Mouse (Mus musculus): ENCODE measurements around the gene Atf7ip. TPM values are rescaled to one million over a fixed set of nuclear protein-coding genes. Genes with fewer than 3 reads are reported as not detected.
A peak's percentile ranks its signal among the peaks of the same experiment; 100 is the strongest.

Atf7ip gene
- total and polyA plus RNA-seq, 2 experiments = 5.2 to 14.9 TPM

DNA sequence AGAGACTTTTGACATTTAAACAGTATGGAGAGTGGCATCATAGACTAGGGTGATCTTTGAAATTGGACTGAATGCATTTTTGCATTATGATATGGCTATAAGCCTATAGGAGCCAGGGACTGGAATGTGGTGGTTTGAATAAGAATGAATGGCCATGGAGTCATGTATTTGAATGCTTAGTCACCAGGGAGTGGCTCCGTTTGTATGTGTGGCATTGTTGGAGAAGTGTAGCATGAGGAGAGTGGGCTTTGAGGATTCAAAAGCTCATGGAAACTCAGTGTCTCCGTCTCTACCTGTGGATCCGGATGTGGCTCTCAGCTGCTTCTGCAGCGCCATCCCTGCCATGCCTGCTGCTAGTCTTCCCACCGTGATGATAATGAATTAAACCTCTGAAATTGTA, 35.4 kb downstream of the Atf7ip start:
- DNase-seq (ENCODE audit: extremely low read depth, low read depth, low spot score) = no peak
- no peak overlapping the region for H3K9ac ChIP-seq (ENCODE audit: low read depth, low read length)
- no peak for TF ChIP-seq CTCF (IDR thresholded peaks at IDR 0.05; ENCODE audit: low read depth, low read length)
- TF ChIP-seq POLR2A (IDR thresholded peaks at IDR 0.05; ENCODE audit: extremely low read depth, insufficient read depth, low read length) = no peak
- H3K27ac ChIP-seq (replicated peaks; ENCODE audit: insufficient read depth, low read depth, low read length) = no peak overlapping the region
- WGBS = 93% methylated on average over 5 of the region's 5 CpGs
- H3K79me2 ChIP-seq (ENCODE audit: control insufficient read depth, insufficient read depth, low read length) = peaks cover 34% of the 10 kb centered on the region; the same call in 1 of the 2 replicates
- peaks cover 2% of the 10 kb centered on the region for H3K4me1 ChIP-seq (ENCODE audit: control insufficient read depth, insufficient read depth, low read length)
- no peak overlapping the region for H3K4me3 ChIP-seq (ENCODE audit: insufficient read depth, low read depth, low read length)
- no peaks in the 10 kb centered on the region for H3K27me3 ChIP-seq (ENCODE audit: control insufficient read depth, insufficient read depth, low read length)
- peaks cover 8% of the 10 kb centered on the region for H3K36me3 ChIP-seq (ENCODE audit: control insufficient read depth, insufficient read depth, low read length)

GRCm38 (mm10) chr6:136542105-136542504, 36.1 kb downstream of the Atf7ip start:
- H3K27ac ChIP-seq (replicated peaks; ENCODE audit: insufficient read depth, low read depth, low read length) = no peak overlapping the region
- 84% methylated on average over 1 of the region's 1 CpGs for WGBS

DNA sequence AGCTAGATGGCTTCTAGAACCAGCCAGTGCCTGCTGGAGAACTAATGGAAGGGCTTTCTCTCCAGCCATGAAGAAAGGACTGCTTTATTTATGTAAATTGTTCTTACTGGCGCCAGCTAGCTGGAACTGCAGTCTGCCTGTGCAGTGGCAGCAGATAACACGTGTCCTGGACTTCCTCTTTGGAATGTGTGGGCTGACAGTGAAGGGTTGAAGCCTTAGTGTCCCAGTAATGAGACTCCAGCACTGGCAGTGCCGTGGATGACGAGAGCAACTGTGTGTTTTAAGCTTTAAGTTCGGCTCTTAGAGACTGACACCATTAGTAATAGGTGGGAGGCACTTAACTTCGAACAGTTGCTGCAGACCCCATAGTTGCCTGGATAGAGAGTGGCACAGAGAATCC, 37.2 kb downstream of the Atf7ip start:
- Histone ChIP-seq H3K27ac (replicated peaks; ENCODE audit: insufficient read depth, low read depth, low read length) (no peak overlapping the region; the same call in 1 of the 2 replicates), H3K27me3 (ENCODE audit: control insufficient read depth, insufficient read depth, low read length) (no peaks in the 10 kb centered on the region), H3K4me3 (ENCODE audit: insufficient read depth, low read depth, low read length) (no peak overlapping the region), H3K9ac (ENCODE audit: low read depth, low read length) (no peak overlapping the region), H3K4me1 (ENCODE audit: control insufficient read depth, insufficient read depth, low read length) (peaks cover 3% of the 10 kb centered on the region), H3K36me3 (ENCODE audit: control insufficient read depth, insufficient read depth, low read length) (peaks cover 3% of the 10 kb centered on the region; the same call in 1 of the 2 replicates), H3K79me2 (ENCODE audit: control insufficient read depth, insufficient read depth, low read length) (peaks cover 25% of the 10 kb centered on the region; the same call in 1 of the 2 replicates)
- TF ChIP-seq CTCF (IDR thresholded peaks at IDR 0.05; ENCODE audit: low read depth, low read length) = no peak
- no peak for TF ChIP-seq POLR2A (IDR thresholded peaks at IDR 0.05; ENCODE audit: extremely low read depth, insufficient read depth, low read length)
- DNase-seq (ENCODE audit: extremely low read depth, low read depth, low spot score) = peak; percentile 62
- WGBS = 17% methylated on average over 6 of the region's 6 CpGs

More at GRCm38 (mm10) chr6:136542105-136542504, 36.1 kb downstream of the Atf7ip start:
- no peak for DNase-seq (ENCODE audit: extremely low read depth, low read depth, low spot score)
- H3K27me3 ChIP-seq (ENCODE audit: control insufficient read depth, insufficient read depth, low read length) = no peaks in the 10 kb centered on the region
- H3K4me1 ChIP-seq (ENCODE audit: control insufficient read depth, insufficient read depth, low read length) = peaks cover 2% of the 10 kb centered on the region
- no peak overlapping the region for H3K9ac ChIP-seq (ENCODE audit: low read depth, low read length)
- TF ChIP-seq CTCF (IDR thresholded peaks at IDR 0.05; ENCODE audit: low read depth, low read length) (no peak), POLR2A (IDR thresholded peaks at IDR 0.05; ENCODE audit: extremely low read depth, insufficient read depth, low read length) (no peak)
- H3K36me3 ChIP-seq (ENCODE audit: control insufficient read depth, insufficient read depth, low read length) = peaks cover 6% of the 10 kb centered on the region
- no peak overlapping the region for H3K4me3 ChIP-seq (ENCODE audit: insufficient read depth, low read depth, low read length)
- peaks cover 31% of the 10 kb centered on the region; the same call in 1 of the 2 replicates for H3K79me2 ChIP-seq (ENCODE audit: control insufficient read depth, insufficient read depth, low read length)

- H3K4me1 ChIP-seq (ENCODE audit: control insufficient read depth, insufficient read depth, low read length) = peaks cover 8% of the 10 kb centered on the region
- no peak overlapping the region for H3K9ac ChIP-seq (ENCODE audit: low read depth, low read length)
- H3K36me3 ChIP-seq (ENCODE audit: control insufficient read depth, insufficient read depth, low read length) = no peaks in the 10 kb centered on the region
- no peak overlapping the region for H3K27ac ChIP-seq (replicated peaks; ENCODE audit: insufficient read depth, low read depth, low read length)
- TF ChIP-seq CTCF (IDR thresholded peaks at IDR 0.05; ENCODE audit: low read depth, low read length) (no peak), POLR2A (IDR thresholded peaks at IDR 0.05; ENCODE audit: extremely low read depth, insufficient read depth, low read length) (no peak)
- peaks cover 15% of the 10 kb centered on the region; the same call in 1 of the 2 replicates for H3K79me2 ChIP-seq (ENCODE audit: control insufficient read depth, insufficient read depth, low read length)
- WGBS = 93% methylated on average over 11 of the region's 11 CpGs
- DNase-seq (ENCODE audit: extremely low read depth, low read depth, low spot score) = no peak
- H3K27me3 ChIP-seq (ENCODE audit: control insufficient read depth, insufficient read depth, low read length) = no peaks in the 10 kb centered on the region
- H3K4me3 ChIP-seq (ENCODE audit: insufficient read depth, low read depth, low read length) = no peak overlapping the region
Measured at GRCm38 (mm10) chr6:136545284-136545870, 39.4 kb downstream of the Atf7ip start.

DNA sequence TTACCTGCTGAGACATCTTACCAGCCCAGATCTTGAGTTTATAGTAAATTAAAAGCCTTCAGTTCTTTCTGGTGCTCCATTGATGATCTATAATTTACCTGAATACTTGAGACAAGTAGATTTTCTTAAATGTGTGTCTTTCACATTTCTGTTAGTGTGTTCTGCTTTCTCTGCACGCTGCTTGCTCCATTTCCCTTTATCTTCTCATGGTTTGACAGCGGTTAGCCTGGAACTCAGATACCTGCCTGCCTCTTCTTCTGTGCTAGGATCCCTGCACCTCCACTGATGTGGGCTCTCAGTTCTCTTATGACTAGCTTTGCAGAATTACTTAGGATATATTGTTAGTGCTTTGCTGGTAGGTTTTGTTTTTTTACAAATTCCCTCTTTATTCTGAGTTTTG, 40.3 kb downstream of the Atf7ip start:
- 92% methylated on average over 2 of the region's 2 CpGs for WGBS
- Histone ChIP-seq H3K27ac (replicated peaks; ENCODE audit: insufficient read depth, low read depth, low read length) (no peak overlapping the region), H3K4me3 (ENCODE audit: insufficient read depth, low read depth, low read length) (no peak overlapping the region), H3K36me3 (ENCODE audit: control insufficient read depth, insufficient read depth, low read length) (no peaks in the 10 kb centered on the region), H3K79me2 (ENCODE audit: control insufficient read depth, insufficient read depth, low read length) (peaks cover 17% of the 10 kb centered on the region; the same call in 1 of the 2 replicates), H3K9ac (ENCODE audit: low read depth, low read length) (no peak overlapping the region), H3K4me1 (ENCODE audit: control insufficient read depth, insufficient read depth, low read length) (peaks cover 10% of the 10 kb centered on the region), H3K27me3 (ENCODE audit: control insufficient read depth, insufficient read depth, low read length) (no peaks in the 10 kb centered on the region)
- no peak for DNase-seq (ENCODE audit: extremely low read depth, low read depth, low spot score)
- no peak for TF ChIP-seq CTCF (IDR thresholded peaks at IDR 0.05; ENCODE audit: low read depth, low read length)
- no peak for TF ChIP-seq POLR2A (IDR thresholded peaks at IDR 0.05; ENCODE audit: extremely low read depth, insufficient read depth, low read length)

GRCm38 (mm10) chr6:136546987-136547386, 41.0 kb downstream of the Atf7ip start:
- DNase-seq (ENCODE audit: extremely low read depth, low read depth, low spot score) = no peak
- peaks cover 10% of the 10 kb centered on the region for H3K4me1 ChIP-seq (ENCODE audit: control insufficient read depth, insufficient read depth, low read length)
- 81% methylated on average over 7 of the region's 7 CpGs for WGBS
- peaks cover 11% of the 10 kb centered on the region; the same call in 1 of the 2 replicates for H3K79me2 ChIP-seq (ENCODE audit: control insufficient read depth, insufficient read depth, low read length)
- no peaks in the 10 kb centered on the region for H3K27me3 ChIP-seq (ENCODE audit: control insufficient read depth, insufficient read depth, low read length)
- H3K36me3 ChIP-seq (ENCODE audit: control insufficient read depth, insufficient read depth, low read length) = no peaks in the 10 kb centered on the region
- H3K4me3 ChIP-seq (ENCODE audit: insufficient read depth, low read depth, low read length) = no peak overlapping the region
- no peak overlapping the region for H3K9ac ChIP-seq (ENCODE audit: low read depth, low read length)
- TF ChIP-seq POLR2A (IDR thresholded peaks at IDR 0.05; ENCODE audit: extremely low read depth, insufficient read depth, low read length) = no peak
- no peak overlapping the region for H3K27ac ChIP-seq (replicated peaks; ENCODE audit: insufficient read depth, low read depth, low read length)
